Comparison of ENCODE assay signal across 21 mouse cellular contexts in the genomic region with DNA sequence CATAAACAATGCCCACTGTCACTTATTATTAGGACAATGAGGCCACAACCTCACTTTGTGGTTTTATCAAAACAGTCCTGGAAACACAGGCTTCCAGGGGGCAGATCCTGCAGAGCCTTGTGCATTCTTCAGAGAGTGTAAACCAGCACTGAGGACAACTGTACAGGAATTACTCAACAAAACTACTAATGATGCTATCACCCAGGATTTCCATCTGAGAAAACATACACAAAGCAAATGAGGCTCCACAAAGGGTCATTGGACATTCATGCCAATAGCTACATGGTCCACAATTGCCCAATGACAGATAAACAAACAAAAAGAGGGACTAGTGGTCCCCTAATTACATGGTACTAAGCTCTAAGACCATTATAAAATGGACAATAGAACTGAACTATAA.
"Had no signal": no experiment of that assay in that cellular context is flagged by ENCODE, and none has a peak within 500 bp of the region (broad histone marks: within the 10 kb centered on the region; RNA-seq: fewer than 3 reads in every experiment).

No protein-coding gene starts in this region.

- H3K9ac ChIP-seq: limb, embryonic 13.5 days; liver, embryonic 14.5 days; lung, embryonic 14.5 days; midbrain, embryonic 13.5 days; neural tube, embryonic 13.5 days; stomach, embryonic 15.5 days had no signal

- H3K4me2 ChIP-seq: limb, embryonic 13.5 days; lung, embryonic 14.5 days; midbrain, embryonic 13.5 days; neural tube, embryonic 13.5 days; stomach, embryonic 15.5 days had no signal

- H3K36me3 ChIP-seq: limb, embryonic 10.5 days; limb, embryonic 13.5 days; midbrain, embryonic 10.5 days; midbrain, embryonic 13.5 days; neural tube, embryonic 13.5 days; stomach, embryonic 15.5 days had no signal

- H3K4me1 ChIP-seq: limb, embryonic 10.5 days; limb, embryonic 13.5 days; midbrain, embryonic 10.5 days; midbrain, embryonic 13.5 days; neural tube, embryonic 13.5 days; stomach, embryonic 15.5 days had no signal

- DNase-seq: kidney, postnatal 25 days; layer of hippocampus, adult 9-11 months; lung, embryonic 14.5 days; right cerebral cortex, adult 18-20 months; right cerebral cortex, postnatal 14 days; right cerebral cortex, postnatal 4 days; thymus, postnatal 25 days had no signal

- H3K9me3 ChIP-seq: limb, embryonic 10.5 days; megakaryocyte, embryonic 14.5 days; midbrain, embryonic 10.5 days; midbrain, embryonic 13.5 days; neural tube, embryonic 13.5 days; stomach, embryonic 15.5 days had no signal

- ATAC-seq: intestine, postnatal 0 days; lung, postnatal 0 days; midbrain, embryonic 13.5 days; midbrain, embryonic 16.5 days had no signal

- H3K27ac ChIP-seq: kidney, postnatal 0 days; layer of hippocampus, adult 2 months; limb, embryonic 10.5 days; limb, embryonic 13.5 days; liver, embryonic 14.5 days; midbrain, embryonic 10.5 days; midbrain, embryonic 13.5 days; neural tube, embryonic 13.5 days; stomach, embryonic 15.5 days had no signal

- H3K27me3 ChIP-seq: limb, embryonic 13.5 days; midbrain, embryonic 13.5 days; neural tube, embryonic 13.5 days; stomach, embryonic 15.5 days had no signal

- H3K4me3 ChIP-seq: layer of hippocampus, adult 2 months; limb, embryonic 10.5 days; limb, embryonic 13.5 days; megakaryocyte, embryonic 14.5 days; midbrain, embryonic 10.5 days; midbrain, embryonic 13.5 days; myocyte; neural tube, embryonic 13.5 days; stomach, embryonic 15.5 days had no signal
